Mouse (Mus musculus) retina, embryonic 14.5 days (tissue): Measurements from ENCODE around the gene Myh14.

Source experiments
- DNase-seq: peaks from one replicate; pipeline ENCODE4 v3.0.0-alpha.2; 2015; ENCODE audit warnings: low spot score

The Myh14 gene

GRCm38 (mm10) chr7:44669103-44669502 lies 1.5 kb downstream of the Myh14 start:
- DNase-seq, result no peak

- DNase-seq, result no peak
Observed at GRCm38 (mm10) chr7:44667996-44668738, 2.5 kb downstream of the Myh14 start.

GRCm38 (mm10) chr7:44666462-44666861 lies 4.2 kb downstream of the Myh14 start:
- peak; percentile 14 for DNase-seq

DNA sequence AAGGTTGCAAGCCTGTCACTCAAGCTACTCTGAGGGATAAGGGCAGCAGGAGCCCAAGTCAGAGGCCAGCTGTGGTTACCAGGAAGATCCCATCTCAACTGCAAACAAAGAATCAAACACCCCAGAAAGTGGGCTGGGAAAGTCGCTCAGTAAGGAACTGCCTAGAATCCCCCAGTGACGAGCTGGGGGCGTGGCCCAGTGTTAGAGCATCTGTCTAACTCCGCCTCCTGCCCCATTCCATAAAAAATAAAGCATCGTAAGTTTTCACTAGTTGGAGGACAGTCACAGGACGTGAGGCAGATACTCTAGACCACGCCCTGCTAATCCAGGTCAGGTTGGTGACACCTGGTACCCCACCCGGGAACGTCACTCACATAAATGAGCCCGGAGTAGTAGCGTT lies 5.9 kb downstream of the Myh14 start:
- no peak for DNase-seq

DNA sequence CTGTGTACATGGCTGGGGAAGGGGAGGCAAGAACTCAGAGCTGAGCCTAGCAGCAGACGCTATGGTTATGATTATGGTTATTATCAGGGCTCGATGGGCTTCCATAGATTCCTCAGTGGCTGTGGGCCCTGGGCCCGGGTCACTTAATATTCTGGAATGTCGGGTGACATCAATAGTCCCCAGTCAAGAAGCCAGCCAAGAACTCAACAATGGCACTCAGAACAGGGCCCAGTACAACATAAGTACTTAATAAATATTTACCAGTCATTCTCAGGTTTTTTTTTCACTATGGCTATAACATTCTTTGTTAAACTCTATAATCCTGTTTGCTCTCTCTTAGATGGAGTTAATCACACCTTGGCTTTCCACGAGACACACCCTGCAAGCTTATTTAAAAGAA lies 7.1 kb downstream of the Myh14 start:
- no peak for DNase-seq

DNA sequence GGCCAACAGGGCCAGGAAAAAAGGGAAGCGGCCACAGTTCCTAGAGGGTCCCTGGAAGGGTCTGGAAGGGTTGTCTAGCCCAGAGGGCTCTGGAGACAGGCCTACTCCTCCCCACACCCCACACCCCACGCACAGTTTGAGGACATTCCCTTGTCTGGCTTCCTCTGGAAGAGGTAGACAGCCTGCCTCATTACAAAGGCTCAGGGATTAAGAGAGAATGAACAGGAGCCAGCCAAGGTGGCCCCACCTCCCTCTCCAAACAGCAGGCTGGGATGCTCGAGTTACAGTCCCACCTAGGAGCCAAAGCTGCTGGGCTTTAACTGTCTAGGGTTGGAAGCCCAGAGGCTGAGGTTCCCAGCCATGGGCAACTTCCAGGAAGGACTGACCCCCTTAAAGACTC lies 8.1 kb downstream of the Myh14 start:
- DNase-seq, result no peak

DNA sequence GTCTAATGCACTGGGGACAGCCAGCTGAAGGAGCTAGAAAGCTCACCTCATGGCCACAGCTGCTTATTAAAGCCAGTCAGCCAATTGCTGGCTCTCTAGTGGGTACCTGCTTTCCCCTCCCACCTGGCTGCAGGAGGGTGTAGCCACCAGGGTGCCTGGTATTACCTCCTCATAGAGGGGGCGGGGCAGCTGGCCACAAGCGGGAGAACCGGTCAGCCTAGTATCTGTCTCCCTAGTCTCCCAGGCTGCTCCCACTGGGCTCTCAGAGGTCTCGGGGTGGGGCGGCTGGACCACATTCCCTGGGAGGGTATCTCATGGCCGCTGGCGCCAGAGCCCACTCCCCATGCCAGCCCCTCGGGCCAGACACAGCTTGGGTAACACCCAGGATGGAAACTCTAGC lies 8.5 kb downstream of the Myh14 start:
- no peak for DNase-seq

- DNase-seq, result no peak
Observed at GRCm38 (mm10) chr7:44661219-44661618, 9.4 kb downstream of the Myh14 start.

DNA sequence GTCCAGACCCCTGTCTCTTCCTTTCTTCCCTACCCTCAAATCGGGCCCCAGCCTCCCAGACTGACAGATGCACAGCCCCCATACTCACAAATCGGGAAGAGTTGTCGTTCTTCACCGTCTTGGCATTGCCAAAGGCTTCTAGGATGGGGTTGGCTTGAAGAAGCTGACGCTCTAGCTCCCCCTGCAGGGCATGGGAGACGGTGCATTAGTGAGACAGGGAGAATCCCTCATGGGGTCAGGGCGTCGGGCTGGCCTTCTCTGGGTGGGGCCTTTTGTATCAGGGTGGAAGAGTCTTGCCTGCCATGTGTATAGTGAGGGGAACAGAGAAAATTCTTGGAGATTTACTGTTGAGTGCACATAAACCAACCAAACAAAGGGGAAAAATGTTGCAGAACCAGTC lies 15.1 kb downstream of the Myh14 start:
- peak; percentile 80 for DNase-seq

- DNase-seq, result peak; percentile 57
Observed at GRCm38 (mm10) chr7:44653773-44654172, 16.9 kb downstream of the Myh14 start.

DNA sequence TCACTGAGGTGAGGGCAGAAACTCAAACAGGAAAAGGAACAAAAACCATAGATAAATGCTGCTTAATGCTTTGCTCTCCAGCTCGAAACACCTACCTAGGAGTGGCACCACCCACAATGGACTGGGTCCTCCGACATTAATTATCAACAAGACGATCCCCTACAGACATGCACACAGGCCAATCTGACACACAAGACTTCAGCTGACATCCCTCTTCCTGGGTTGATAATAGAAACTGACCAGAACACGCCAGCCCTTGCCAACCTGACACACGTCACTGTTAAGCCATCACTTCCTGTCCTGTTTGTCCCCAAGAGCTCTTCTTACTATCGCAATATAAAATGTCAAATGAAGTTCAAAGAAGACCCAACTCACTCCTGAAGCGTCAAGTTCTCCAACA lies 19.2 kb downstream of the Myh14 start:
- no peak for DNase-seq

- peak; percentile 82 for DNase-seq
Observed at GRCm38 (mm10) chr7:44649990-44650389, 20.7 kb downstream of the Myh14 start.

GRCm38 (mm10) chr7:44649094-44649610 lies 21.5 kb downstream of the Myh14 start:
- no peak for DNase-seq

- no peak for DNase-seq
Observed at GRCm38 (mm10) chr7:44647729-44648128, 22.9 kb downstream of the Myh14 start.

- peak; percentile 82 for DNase-seq
Observed at GRCm38 (mm10) chr7:44647042-44647724, 23.5 kb downstream of the Myh14 start.

DNA sequence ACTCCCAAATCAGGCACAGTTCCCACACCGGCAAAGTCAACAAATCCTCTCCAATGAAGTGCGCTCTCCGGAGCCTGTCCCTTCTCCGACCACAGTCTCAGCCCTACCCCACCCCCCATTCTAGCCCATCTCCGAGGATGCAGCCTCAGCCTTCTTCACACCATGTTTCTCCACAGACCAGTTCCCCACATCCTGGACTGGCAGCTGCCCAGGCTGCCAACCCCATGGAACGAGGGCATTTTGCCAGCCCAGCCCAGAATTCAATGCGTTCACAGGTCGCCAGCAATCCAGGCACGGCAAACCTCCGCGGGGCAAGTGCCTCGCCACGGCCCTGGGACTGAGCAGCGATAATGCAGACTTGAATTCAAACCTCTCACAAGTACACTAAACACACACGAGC lies 24.7 kb downstream of the Myh14 start:
- no peak for DNase-seq

DNA sequence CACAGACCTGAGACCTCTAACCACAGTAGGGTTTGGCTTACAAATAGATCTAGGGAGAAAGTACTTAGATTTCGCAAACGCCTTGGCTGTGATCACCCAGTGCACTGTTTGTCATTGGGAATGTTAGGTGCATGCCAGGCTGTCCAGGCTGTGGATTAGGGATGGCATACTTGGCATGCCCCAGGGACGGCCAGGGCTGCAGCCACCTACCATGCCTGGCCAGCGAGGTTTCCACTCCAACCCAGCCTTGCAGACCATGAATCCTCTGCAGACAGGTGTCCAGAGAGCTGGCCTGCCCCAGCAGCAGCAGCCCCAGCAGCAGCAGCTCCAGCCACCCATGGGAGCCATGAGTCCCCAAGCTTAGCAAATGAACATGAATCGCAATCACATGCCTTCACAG lies 25.4 kb downstream of the Myh14 start:
- no peak for DNase-seq

DNA sequence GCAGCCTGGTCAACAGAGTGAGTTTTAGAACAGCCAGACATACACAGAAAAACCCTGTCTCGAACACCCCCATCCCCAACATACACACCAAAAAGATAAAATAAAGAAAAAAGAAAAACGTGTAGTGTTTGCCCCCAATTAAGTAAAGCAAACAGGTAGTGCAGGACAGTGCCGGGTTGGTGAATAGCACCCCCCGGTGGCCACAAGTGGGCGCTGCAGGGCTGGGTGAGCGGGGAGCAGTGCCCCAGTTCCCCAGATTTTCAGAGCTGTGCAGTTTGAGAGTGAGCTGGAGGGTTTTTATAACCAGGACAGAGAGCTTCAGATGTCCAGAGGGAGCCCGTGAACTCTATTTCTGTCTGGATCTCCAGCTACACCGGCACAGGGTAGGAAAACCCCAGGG lies 28.8 kb downstream of the Myh14 start:
- peak; percentile 36 for DNase-seq

- peak; percentile 15 for DNase-seq
Observed at GRCm38 (mm10) chr7:44640843-44641605, 29.6 kb downstream of the Myh14 start.

GRCm38 (mm10) chr7:44638663-44639062 lies 32.0 kb downstream of the Myh14 start:
- DNase-seq, result no peak

DNA sequence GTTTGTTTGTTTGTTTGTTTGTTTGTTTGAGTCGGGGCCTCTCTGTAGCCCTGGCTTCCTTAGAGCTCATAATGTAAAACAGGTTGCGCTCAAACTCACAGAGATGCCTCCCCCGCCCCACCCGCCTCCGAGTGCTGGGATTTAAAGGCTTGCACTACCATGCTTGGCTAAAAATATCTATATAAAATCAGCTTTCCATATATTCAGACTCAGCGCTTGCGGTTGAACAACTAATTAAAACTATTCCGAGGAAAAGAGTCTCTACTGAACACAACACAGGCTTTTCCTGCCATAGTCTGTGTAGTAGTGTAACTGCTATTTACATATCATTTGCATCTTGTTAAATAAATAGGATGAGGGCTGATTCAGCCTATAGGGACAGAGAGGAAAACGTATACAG lies 34.0 kb downstream of the Myh14 start:
- no peak for DNase-seq

DNA sequence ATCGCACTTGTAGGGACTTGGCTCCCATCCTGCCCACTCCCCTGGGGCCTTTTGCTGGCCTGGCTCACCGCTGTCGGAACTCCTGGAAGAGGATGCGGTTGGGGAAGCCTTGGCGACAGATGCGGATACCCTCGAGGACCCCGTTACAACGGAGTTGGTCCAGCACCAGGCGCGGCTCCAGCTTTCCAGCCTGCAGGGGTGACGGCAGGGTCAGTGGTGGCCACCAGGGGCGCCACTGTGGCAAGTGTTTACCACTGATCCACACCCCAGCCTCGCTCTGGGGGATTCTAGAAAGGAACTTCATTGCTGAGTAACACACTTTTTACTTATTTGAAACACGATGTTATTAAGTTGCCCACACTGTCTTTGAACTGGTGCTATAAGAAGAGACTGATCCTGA lies 37.2 kb downstream of the Myh14 start:
- DNase-seq, result peak; percentile 56

DNA sequence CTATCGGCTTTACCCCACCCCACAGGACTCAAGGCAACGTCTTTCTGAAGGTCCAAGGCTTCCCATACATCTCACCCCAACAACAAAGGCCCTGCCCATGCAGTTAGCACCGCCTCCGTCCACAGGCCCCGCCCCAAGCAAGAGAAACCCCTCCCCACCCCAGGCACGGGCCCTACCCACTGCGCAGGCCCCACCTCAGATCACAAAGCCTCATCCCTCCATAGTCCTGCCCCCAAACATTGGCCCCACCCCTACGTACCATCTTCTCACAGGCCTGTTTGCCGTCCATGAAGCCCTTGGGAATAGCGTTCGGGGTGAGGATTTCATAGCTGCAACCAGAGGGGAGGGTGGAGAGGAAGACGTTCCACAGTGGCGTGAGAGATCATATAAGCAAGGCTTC lies 38.0 kb downstream of the Myh14 start:
- no peak for DNase-seq
